18 mouse cellular contexts compared by ENCODE assay signal in genomic region chr11:8493931-8494490, GRCm38 (mm10).
A peak's percentile ranks its signal among the peaks of the same experiment; 100 is the strongest.
DNase-seq lines count a peak whose midpoint lies in the region; ATAC-seq and TF ChIP-seq lines count a peak whose summit lies in the region.
"Had no signal": no experiment of that assay in that cellular context is flagged by ENCODE, and none has a peak within 500 bp of the region (broad histone marks: within the 10 kb centered on the region; RNA-seq: fewer than 3 reads in every experiment).

No protein-coding gene starts in this region.

- no peak overlapping the region for H3K4me2 ChIP-seq in embryonic facial prominence, embryonic 14.5 days (ENCODE audit: low read depth, low read length)
- no peak overlapping the region for H3K4me2 ChIP-seq in heart, embryonic 14.5 days (ENCODE audit: low read length)
- H3K4me2 ChIP-seq in midbrain, postnatal 0 days (ENCODE audit: low read depth, low read length, poor library complexity, severe bottlenecking): no peak overlapping the region
- H3K4me2 ChIP-seq in midbrain, embryonic 14.5 days (ENCODE audit: low read length): no peak overlapping the region
- peak overlapping the region; percentile 34 for H3K4me2 ChIP-seq in myocyte (ENCODE audit: low read depth)
- H3K4me2 ChIP-seq: embryonic facial prominence, embryonic 13.5 days; intestine, embryonic 15.5 days had no signal

- peaks cover 33% of the 10 kb centered on the region for H3K4me1 ChIP-seq in embryonic facial prominence, embryonic 14.5 days (ENCODE audit: control insufficient read depth, insufficient read depth, low read length)
- peaks cover 19% of the 10 kb centered on the region for H3K4me1 ChIP-seq in embryonic facial prominence, embryonic 10.5 days
- H3K4me1 ChIP-seq in heart, embryonic 14.5 days (ENCODE audit: control insufficient read depth in 2 of 2, insufficient read depth in 2 of 2, low read length in 2 of 2): peaks cover 33 to 63% of the 10 kb centered on the region in 2 experiments
- H3K4me1 ChIP-seq in heart, adult 2 months (ENCODE audit: control insufficient read depth, insufficient read depth, low read length): peaks cover 8% of the 10 kb centered on the region
- H3K4me1 ChIP-seq in midbrain, postnatal 0 days (ENCODE audit: insufficient read depth, low read length): 0 out of 2 replicates have a peak, but pooled peaks cover 3% of the 10 kb centered on the region
- no peaks in the 10 kb centered on the region for H3K4me1 ChIP-seq in midbrain, embryonic 14.5 days (ENCODE audit: control insufficient read depth, insufficient read depth, low read length)
- H3K4me1 ChIP-seq: midbrain, embryonic 10.5 days had no signal

- no peak overlapping the region for H3K9ac ChIP-seq in embryonic facial prominence, embryonic 14.5 days (ENCODE audit: low read depth, low read length)
- H3K9ac ChIP-seq in heart, embryonic 14.5 days (ENCODE audit: low read length): 0 out of 2 replicates have a peak overlapping the region, but pooled peaks have one; percentile 21
- H3K9ac ChIP-seq in heart, adult 2 months (ENCODE audit: low read depth, low read length): no peak overlapping the region
- no peak overlapping the region for H3K9ac ChIP-seq in midbrain, postnatal 0 days (replicated peaks; ENCODE audit: low read length, poor library complexity, severe bottlenecking)
- no peak overlapping the region for H3K9ac ChIP-seq in midbrain, embryonic 14.5 days (replicated peaks; ENCODE audit: low read length)
- H3K9ac ChIP-seq: embryonic facial prominence, embryonic 13.5 days; intestine, embryonic 15.5 days; liver, postnatal 0 days had no signal

- intact Hi-C loops in heart, adult 2 months (cut with DNase I): no loop called here

- no peaks in the 10 kb centered on the region for H3K27me3 ChIP-seq in embryonic facial prominence, embryonic 14.5 days (replicated peaks; ENCODE audit: control insufficient read depth, insufficient read depth, low read length)
- no peaks in the 10 kb centered on the region for H3K27me3 ChIP-seq in embryonic facial prominence, embryonic 10.5 days (replicated peaks; ENCODE audit: low read depth, poor library complexity, severe bottlenecking)
- no peaks in the 10 kb centered on the region for H3K27me3 ChIP-seq in heart, embryonic 14.5 days (ENCODE audit: control insufficient read depth, insufficient read depth, low read length)
- H3K27me3 ChIP-seq in heart, adult 2 months (ENCODE audit: control insufficient read depth, insufficient read depth, low read length): no peaks in the 10 kb centered on the region
- no peaks in the 10 kb centered on the region for H3K27me3 ChIP-seq in midbrain, postnatal 0 days (ENCODE audit: insufficient read depth, low read length)
- no peaks in the 10 kb centered on the region for H3K27me3 ChIP-seq in midbrain, embryonic 14.5 days (ENCODE audit: control insufficient read depth, insufficient read depth, low read length)
- no peaks in the 10 kb centered on the region for H3K27me3 ChIP-seq in myocyte (ENCODE audit: control insufficient read depth, insufficient read depth, insufficient read length)
- H3K27me3 ChIP-seq: embryonic facial prominence, embryonic 13.5 days; intestine, embryonic 15.5 days had no signal

- H3K36me3 ChIP-seq in embryonic facial prominence, embryonic 14.5 days (ENCODE audit: control insufficient read depth, insufficient read depth, low read length): peaks cover 56% of the 10 kb centered on the region
- H3K36me3 ChIP-seq in embryonic facial prominence, embryonic 10.5 days (replicated peaks): peaks cover 55% of the 10 kb centered on the region
- peaks cover 19% of the 10 kb centered on the region for H3K36me3 ChIP-seq in heart, embryonic 14.5 days (ENCODE audit: control insufficient read depth, insufficient read depth, low read length)
- no peaks in the 10 kb centered on the region for H3K36me3 ChIP-seq in heart, adult 2 months (ENCODE audit: control insufficient read depth, insufficient read depth, low read length)
- no peaks in the 10 kb centered on the region for H3K36me3 ChIP-seq in midbrain, postnatal 0 days (ENCODE audit: insufficient read depth, low read length)
- H3K36me3 ChIP-seq in midbrain, embryonic 14.5 days (ENCODE audit: control insufficient read depth, insufficient read depth, low read length): no peaks in the 10 kb centered on the region
- peaks cover 3% of the 10 kb centered on the region for H3K36me3 ChIP-seq in myocyte (ENCODE audit: control insufficient read depth, insufficient read depth)

- H3K79me2 ChIP-seq in heart, adult 2 months (replicated peaks; ENCODE audit: control insufficient read depth, insufficient read depth, low read length): no peaks in the 10 kb centered on the region
- peaks cover 4% of the 10 kb centered on the region for H3K79me2 ChIP-seq in myocyte (ENCODE audit: control insufficient read depth, insufficient read depth)

- TF ChIP-seq EP300 in heart, adult 2 months (IDR thresholded peaks at IDR 0.05; ENCODE audit: insufficient read depth, low read depth, low read length): no peak

- no peak overlapping the region for H3K4me3 ChIP-seq in embryonic facial prominence, embryonic 14.5 days (ENCODE audit: low read depth, low read length)
- no peak overlapping the region for H3K4me3 ChIP-seq in embryonic facial prominence, embryonic 10.5 days
- H3K4me3 ChIP-seq in heart, embryonic 14.5 days (ENCODE audit: control insufficient read depth in 1 of 2, insufficient read depth in 1 of 2, low read depth in 1 of 2, low read length in 2 of 2): no peak overlapping the region
- no peak overlapping the region for H3K4me3 ChIP-seq in heart, adult 2 months
- no peak overlapping the region for H3K4me3 ChIP-seq in midbrain, postnatal 0 days (ENCODE audit: low read depth, low read length)
- H3K4me3 ChIP-seq in midbrain, embryonic 14.5 days (replicated peaks; ENCODE audit: low read depth, low read length): no peak overlapping the region
- no peak overlapping the region for H3K4me3 ChIP-seq in myocyte
- H3K4me3 ChIP-seq: embryonic facial prominence, embryonic 13.5 days; intestine, embryonic 15.5 days; midbrain, embryonic 10.5 days had no signal

- 63% methylated on average over 8 of the region's 8 CpGs for WGBS in embryonic facial prominence, embryonic 14.5 days
- WGBS in embryonic facial prominence, embryonic 10.5 days: 80% methylated on average over 8 of the region's 8 CpGs
- WGBS in heart, embryonic 14.5 days: 36% methylated on average over 8 of the region's 8 CpGs
- 75% methylated on average over 8 of the region's 8 CpGs for WGBS in heart, adult 2 months
- 69% methylated on average over 8 of the region's 8 CpGs for WGBS in midbrain, postnatal 0 days
- 72% methylated on average over 8 of the region's 8 CpGs for WGBS in midbrain, embryonic 14.5 days

- TF ChIP-seq POLR2A in heart, adult 2 months (IDR thresholded peaks at IDR 0.05; ENCODE audit: insufficient read depth, low read depth, low read length): no peak
- no peak for TF ChIP-seq POLR2A in myocyte (IDR thresholded peaks at IDR 0.05; ENCODE audit: insufficient read length, low read depth)

- ATAC-seq in embryonic facial prominence, embryonic 14.5 days (ENCODE audit: low read depth): no peak
- no peak for ATAC-seq in heart, embryonic 14.5 days (ENCODE audit: insufficient number of reproducible peaks, insufficient read depth, low FRiP score, low read depth)
- ATAC-seq in midbrain, postnatal 0 days (ENCODE audit: low FRiP score): no peak
- no peak for ATAC-seq in midbrain, embryonic 14.5 days (ENCODE audit: low FRiP score, low TSS enrichment)
- ATAC-seq: intestine, embryonic 15.5 days; liver, postnatal 0 days had no signal

- H3ac ChIP-seq in myocyte (ENCODE audit: control insufficient read depth, insufficient read length): no peak overlapping the region

- H3K27ac ChIP-seq in embryonic facial prominence, embryonic 14.5 days (replicated peaks; ENCODE audit: low read depth, low read length): no peak overlapping the region
- no peak overlapping the region for H3K27ac ChIP-seq in embryonic facial prominence, embryonic 10.5 days (replicated peaks)
- H3K27ac ChIP-seq in heart, embryonic 14.5 days (replicated peaks in 1 of 2; ENCODE audit: control insufficient read depth in 1 of 2, insufficient read depth in 1 of 2, low read depth in 2 of 2, low read length in 2 of 2): peak overlapping the region in 1 of 2 experiments; percentile 41; a peak in 1 of 4 replicates
- no peak overlapping the region for H3K27ac ChIP-seq in heart, adult 2 months
- no peak overlapping the region for H3K27ac ChIP-seq in midbrain, postnatal 0 days (ENCODE audit: low read depth, low read length)
- H3K27ac ChIP-seq in midbrain, embryonic 14.5 days (replicated peaks; ENCODE audit: low read depth, low read length): no peak overlapping the region
- H3K27ac ChIP-seq: intestine, embryonic 15.5 days; midbrain, embryonic 10.5 days had no signal

- DNase-seq in embryonic facial prominence, embryonic 14.5 days (ENCODE audit: low spot score): peak; percentile 44
- DNase-seq in embryonic facial prominence, embryonic 10.5 days (ENCODE audit: low spot score): no peak
- no peak for DNase-seq in heart, adult 2 months
- DNase-seq in midbrain, postnatal 0 days (ENCODE audit: low spot score): peak; percentile 35
- DNase-seq in midbrain, embryonic 14.5 days: no peak
- no peak for DNase-seq in lung, postnatal 4 days
- DNase-seq: adrenal gland, adult 8-10 months; cerebellum, adult 2 months; liver; liver, postnatal 0 days; lung, postnatal 36 days; spleen, adult 18-20 months; thymus, postnatal 36 days had no signal

- TF ChIP-seq CTCF in heart, adult 2 months (IDR thresholded peaks at IDR 0.05): no peak
- TF ChIP-seq CTCF in midbrain, postnatal 0 days (IDR thresholded peaks at IDR 0.05): no peak

- H3K9me3 ChIP-seq in embryonic facial prominence, embryonic 14.5 days (ENCODE audit: control insufficient read depth, low read length): no peaks in the 10 kb centered on the region
- no peaks in the 10 kb centered on the region for H3K9me3 ChIP-seq in embryonic facial prominence, embryonic 10.5 days
- H3K9me3 ChIP-seq in heart, embryonic 14.5 days (ENCODE audit: control insufficient read depth, low read length): no peaks in the 10 kb centered on the region
- no peaks in the 10 kb centered on the region for H3K9me3 ChIP-seq in midbrain, postnatal 0 days (ENCODE audit: low read length)
- no peaks in the 10 kb centered on the region for H3K9me3 ChIP-seq in midbrain, embryonic 14.5 days (ENCODE audit: control insufficient read depth, low read length)
- H3K9me3 ChIP-seq: embryonic facial prominence, embryonic 13.5 days; intestine, embryonic 15.5 days; midbrain, embryonic 10.5 days had no signal

TF ChIP-seq in myocyte, 11 proteins besides CTCF, POLR2A, EP300 and RAD21:
- TF ChIP-seq SRF (IDR thresholded peaks at IDR 0.05; ENCODE audit: control insufficient read depth, insufficient read length, low read depth) (no peak), MYOD1 (IDR thresholded peaks at IDR 0.05; ENCODE audit: control insufficient read depth in 1 of 3, insufficient read length in 2 of 3, low read depth in 2 of 3) (peak in 2 of 3 experiments; percentile 34 to 75), TCF3 (IDR thresholded peaks at IDR 0.05; ENCODE audit: insufficient read length, low read depth) (peak; percentile 69), REST (IDR thresholded peaks at IDR 0.05; ENCODE audit: insufficient read depth, insufficient read length) (no peak), MYOG (IDR thresholded peaks at IDR 0.05; ENCODE audit: control insufficient read depth in 1 of 3, insufficient read depth in 1 of 3, insufficient read length in 2 of 3, low read depth in 2 of 3) (peak in 1 of 3 experiments; percentile 83)

Comparison
In these comparisons a context has a peak if more than half of its experiments do, and no peak if none do; other contexts are left out.
1. DNase-seq: peak in embryonic facial prominence, embryonic 14.5 days (single experiment) and midbrain, postnatal 0 days (single experiment); none in embryonic facial prominence, embryonic 10.5 days (single experiment), heart, adult 2 months (0 of 2), midbrain, embryonic 14.5 days (single experiment) and lung, postnatal 4 days (0 of 2).